Mouse (Mus musculus) mouse trophoblast stem cell (cell line): ENCODE results near the gene Anpep.

Source experiments
- in situ Hi-C, 2 experiments: fragments of 300-500 bp; cut with MseI, MboI; formaldehyde crosslinking; loops; 2 replicates in 1 of 2; 3 replicates in 1 of 2; pipeline ENCODE4 v1.15.1; 2025

Anpep gene

GRCm38 (mm10) chr7:79860811-79861210 is at the start of gene Anpep:
Gene Anpep (minus strand): TSS chr7:79861059.
- in situ Hi-C loops, result no loop called here

DNA sequence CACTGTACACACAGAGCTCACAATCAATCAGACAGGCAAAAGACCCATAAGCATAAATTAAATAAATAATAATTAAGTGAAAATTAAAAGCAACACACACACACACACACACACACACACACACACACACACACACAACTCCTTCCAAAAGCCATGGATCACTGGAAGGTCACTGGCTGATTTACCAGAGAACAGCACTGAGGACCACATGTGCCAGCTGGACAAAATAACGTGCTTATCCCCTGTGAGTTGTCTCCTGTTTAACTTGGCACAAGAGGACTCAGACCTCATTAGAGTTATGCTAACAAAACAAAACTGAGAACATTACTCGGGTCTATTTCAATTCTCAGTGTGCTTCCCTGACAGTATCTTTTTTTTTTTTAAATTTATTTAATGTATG is 46.5 kb upstream of the Anpep start:
- in situ Hi-C loops, result no loop called here

DNA sequence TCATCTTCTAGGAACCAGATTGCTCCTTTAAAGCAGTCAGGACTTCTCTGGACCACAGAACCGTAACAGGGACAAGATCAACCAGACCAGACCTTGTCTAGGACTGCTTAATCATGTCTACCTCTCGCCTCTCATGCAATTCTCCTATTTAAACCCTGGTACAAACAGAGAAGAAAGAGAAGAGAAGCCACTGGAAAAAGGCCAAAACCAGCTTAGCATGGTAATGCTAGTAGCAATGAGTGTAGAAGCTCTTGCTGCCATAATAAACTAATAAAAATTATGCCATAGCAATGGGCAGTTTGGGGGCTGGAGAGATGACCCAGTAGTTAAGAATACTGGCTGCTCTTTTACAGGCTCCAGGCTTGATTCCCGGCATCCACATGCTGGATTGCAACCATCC is 46.1 kb upstream of the Anpep start:
- in situ Hi-C loops, result no loop called here

- in situ Hi-C loops, result no loop called here
Measured at GRCm38 (mm10) chr7:79905193-79905592, 44.3 kb upstream of the Anpep start.

GRCm38 (mm10) chr7:79903160-79903792 is 42.4 kb upstream of the Anpep start:
- in situ Hi-C loops, result no loop called here

- in situ Hi-C loops, result no loop called here
Measured at GRCm38 (mm10) chr7:79900753-79901152, 39.9 kb upstream of the Anpep start.

- in situ Hi-C loops, result no loop called here
Measured at GRCm38 (mm10) chr7:79895225-79895624, 34.4 kb upstream of the Anpep start.

DNA sequence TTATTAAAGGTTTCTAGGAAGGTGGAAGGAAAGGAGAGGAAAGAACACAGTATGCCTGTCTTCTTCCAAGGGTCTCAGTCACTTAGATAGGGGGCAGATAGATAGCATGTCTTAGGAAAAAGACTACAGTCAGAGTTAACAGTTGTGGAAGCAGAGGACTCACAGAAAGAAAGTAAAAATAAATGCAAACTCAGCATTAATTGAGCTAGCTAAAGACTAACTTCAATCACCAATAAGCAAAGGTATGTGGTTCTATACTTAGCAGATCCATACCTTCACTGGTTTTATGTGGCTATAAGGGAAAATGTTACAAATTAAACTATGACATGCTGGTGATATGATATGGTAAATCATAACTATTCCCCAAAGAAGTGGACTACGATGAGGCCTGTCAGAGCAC is 33.9 kb upstream of the Anpep start:
- in situ Hi-C loops, result no loop called here

GRCm38 (mm10) chr7:79892576-79893428 is 31.9 kb upstream of the Anpep start:
- in situ Hi-C loops, result no loop called here

DNA sequence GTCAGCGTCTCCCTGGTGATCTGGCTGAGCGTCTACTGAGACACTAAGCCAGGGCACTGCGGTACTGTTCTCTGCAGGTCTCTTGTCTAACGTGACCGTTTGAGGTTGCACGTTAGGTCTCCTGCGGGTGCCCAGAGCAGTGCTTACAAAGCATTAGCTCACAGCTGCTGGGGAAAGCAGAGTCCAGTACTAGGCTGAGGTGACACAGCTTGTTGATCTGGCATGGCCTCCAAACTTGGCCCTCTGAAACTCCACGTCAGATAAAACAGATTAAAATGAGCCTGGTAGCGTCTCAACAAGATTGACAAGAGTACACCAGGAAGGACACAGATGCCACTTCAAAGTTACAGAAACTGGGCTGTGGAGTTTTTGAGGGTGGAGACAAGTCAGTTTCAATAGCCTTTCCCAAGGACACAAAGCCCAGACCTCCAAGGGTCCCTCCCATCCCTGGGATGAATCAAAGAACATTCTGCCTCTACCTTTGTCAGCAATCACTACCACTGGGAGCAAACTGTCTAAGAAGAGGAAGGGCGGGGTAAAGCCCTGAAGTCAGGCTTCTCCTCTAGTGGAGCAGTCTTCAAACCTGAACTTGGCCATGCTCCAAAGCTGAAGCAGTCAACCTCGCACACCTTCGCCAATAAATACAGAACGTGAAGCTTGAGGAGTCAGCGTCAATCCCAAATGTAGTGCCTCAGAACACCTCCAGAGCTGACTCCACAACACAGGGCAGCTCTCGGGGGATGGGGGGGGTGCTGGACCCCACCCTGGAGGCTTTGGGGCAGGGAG is 29.8 kb upstream of the Anpep start:
- in situ Hi-C loops, result no loop called here

- in situ Hi-C loops, result no loop called here
Measured at GRCm38 (mm10) chr7:79888603-79889002, 27.7 kb upstream of the Anpep start.

GRCm38 (mm10) chr7:79883613-79884334 is 22.9 kb upstream of the Anpep start:
- in situ Hi-C loops, result no loop called here

GRCm38 (mm10) chr7:79881901-79882300 is 21.0 kb upstream of the Anpep start:
- in situ Hi-C loops, result no loop called here

GRCm38 (mm10) chr7:79880998-79881397 is 20.1 kb upstream of the Anpep start:
- in situ Hi-C loops, result no loop called here

- in situ Hi-C loops, result no loop called here
Measured at GRCm38 (mm10) chr7:79880033-79880432, 19.2 kb upstream of the Anpep start.

GRCm38 (mm10) chr7:79878455-79879025 is 17.7 kb upstream of the Anpep start:
- in situ Hi-C loops, result no loop called here

DNA sequence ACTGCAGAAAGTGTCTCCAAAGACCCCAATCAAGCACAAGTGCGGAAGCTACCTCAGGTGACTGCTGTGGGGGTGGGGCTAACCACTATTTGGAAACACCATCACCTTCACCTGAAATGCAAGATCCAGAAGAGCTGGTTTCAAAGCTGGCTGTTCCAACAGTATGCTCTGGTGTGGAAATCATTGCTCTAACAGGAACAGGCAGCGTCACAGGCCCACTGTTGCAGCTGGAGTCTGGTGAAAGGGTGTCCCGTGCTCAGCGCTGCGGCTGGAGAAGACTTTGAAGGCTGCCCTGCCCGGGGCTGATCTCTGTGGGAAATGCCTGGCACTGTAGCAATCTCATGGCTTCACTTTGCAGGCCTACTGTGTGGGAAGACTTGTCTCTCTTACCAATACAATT is 12.5 kb upstream of the Anpep start:
- in situ Hi-C loops, result no loop called here

GRCm38 (mm10) chr7:79871797-79872345 is 11.0 kb upstream of the Anpep start:
- in situ Hi-C loops, result no loop called here

DNA sequence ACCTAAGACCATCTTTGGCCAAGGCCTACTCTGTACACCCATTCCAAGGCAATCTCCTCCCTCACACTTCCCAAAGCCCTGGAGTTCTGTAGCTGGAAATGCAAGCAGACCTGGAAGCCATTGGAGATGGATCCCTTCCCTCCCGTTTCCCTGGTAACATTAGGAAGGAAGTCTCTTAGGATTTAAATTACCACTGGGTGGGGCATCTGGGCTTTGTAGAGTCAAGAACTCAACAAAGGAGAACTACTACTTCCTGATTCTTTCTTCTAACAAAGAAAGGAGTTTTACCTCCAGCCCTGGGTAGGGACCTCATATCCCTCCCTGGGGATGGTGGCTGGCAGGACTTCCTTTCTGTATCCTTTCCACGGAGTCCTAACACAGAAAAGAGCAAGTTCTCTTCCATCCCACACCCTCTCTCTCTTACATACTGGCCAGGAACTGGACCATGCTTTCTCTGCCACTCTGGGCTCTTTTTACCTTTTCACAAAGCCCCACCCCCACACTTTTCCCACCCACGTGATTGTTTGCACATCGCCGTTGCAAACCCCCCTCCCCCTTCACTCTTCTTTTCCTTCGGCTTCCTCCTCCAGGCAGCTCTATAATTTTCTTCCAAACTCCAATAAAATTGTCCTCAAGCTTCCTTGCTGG is 8.3 kb upstream of the Anpep start:
- in situ Hi-C loops, result no loop called here

DNA sequence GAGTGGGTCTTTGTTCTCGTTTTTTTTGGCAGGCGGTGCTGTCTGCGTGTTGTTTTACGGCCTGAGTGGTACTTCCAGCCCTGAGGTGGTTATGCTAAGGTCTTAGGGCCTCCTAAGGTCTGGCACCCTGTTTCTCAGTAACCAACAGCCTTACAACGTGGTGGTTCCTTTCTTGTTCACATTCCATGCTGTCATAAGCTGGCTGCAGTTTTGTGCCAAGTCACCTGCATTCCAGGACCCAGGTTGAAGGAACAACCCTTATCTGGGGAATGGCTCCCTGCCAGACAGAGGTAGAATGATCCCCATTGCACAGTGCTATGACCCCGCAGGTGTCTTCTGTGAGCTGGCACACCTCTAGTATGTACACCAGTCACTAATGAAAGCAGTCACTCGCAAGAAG is 7.6 kb upstream of the Anpep start:
- in situ Hi-C loops, result no loop called here

DNA sequence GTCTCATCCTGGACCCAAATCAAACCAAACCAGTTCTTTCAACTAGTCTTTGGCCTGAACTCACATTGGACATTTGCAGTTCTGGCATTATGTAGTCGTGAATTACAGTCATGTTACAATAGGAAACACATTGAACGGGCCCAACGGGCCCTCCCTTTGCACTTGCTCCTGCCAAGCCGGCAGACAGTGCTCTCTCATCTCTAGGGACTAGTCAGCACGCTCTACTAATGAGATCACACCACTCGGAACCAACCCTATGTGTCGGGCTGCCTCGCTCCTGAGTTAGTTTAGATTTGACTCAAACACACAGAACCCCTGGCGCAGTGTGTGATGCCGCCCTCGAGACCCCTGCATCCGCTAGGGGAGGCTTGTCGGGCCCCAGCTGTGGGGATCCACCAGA is 7.0 kb upstream of the Anpep start:
- in situ Hi-C loops, result no loop called here
